Mouse (Mus musculus) embryonic fibroblast, embryonic 13.5 days (primary cell): ENCODE measurements around the gene Fermt3. TPM values are rescaled to one million over a fixed set of nuclear protein-coding genes. Genes with fewer than 3 reads are reported as not detected.
"Not testable (repeated sequence)": the region's sequence is repeated elsewhere in the genome, so short reads cannot be mapped to it uniquely, and the experiment has no call there.

Source experiments
- H3K27ac ChIP-seq: 2 replicates; pipeline ENCODE4 v1.5.1; 2012; ENCODE audit warnings: low read length, control low read depth, inconsistent platforms; ENCODE audit not compliant: insufficient read depth
- H3K4me1 ChIP-seq: 2 replicates; pipeline ENCODE4 v1.6.1; 2011; ENCODE audit warnings: low read length; ENCODE audit not compliant: control insufficient read depth, insufficient read depth
- H3K4me3 ChIP-seq: 2 replicates; pipeline ENCODE4 v1.5.1; 2011; ENCODE audit warnings: mild to moderate bottlenecking, control low read depth, low read length; ENCODE audit not compliant: insufficient read depth
- CTCF ChIP-seq: IDR thresholded peaks from 2 replicates; pipeline ENCODE4 v1.5.1; 2011; ENCODE audit warnings: mild to moderate bottlenecking, control low read depth, low read length, moderate library complexity, borderline replicate concordance; ENCODE audit not compliant: insufficient read depth
- POLR2A ChIP-seq: IDR thresholded peaks from 2 replicates; pipeline ENCODE4 v1.6.1; 2011; ENCODE audit warnings: low read depth, mild to moderate bottlenecking, control low read depth, low read length, moderate library complexity
- polyA plus RNA-seq: library from polyadenylated mRNA; stranded (reverse); fragments of >200 nt; gene quantifications from 2 replicates; pipeline ENCODE4 v1.2.4, GENCODE M21; 2011; ENCODE audit warnings: low read depth; ENCODE audit not compliant: missing spikeins, insufficient read length

Gene Fermt3
- polyA plus RNA-seq, 1 experiment = 1.3 TPM

GRCm38 (mm10) chr19:7057126-7057721, 38.0 kb upstream of the Fermt3 start:
- TF ChIP-seq POLR2A (no peak), CTCF (no peak)
- Histone ChIP-seq H3K27ac (no peak overlapping the region), H3K4me1 (peaks cover 9% of the 10 kb centered on the region), H3K4me3 (peak overlapping the region; percentile 34)

GRCm38 (mm10) chr19:7056248-7057087, 37.2 kb upstream of the Fermt3 start, which contains the start of gene Macrod1:
TSS of gene Macrod1 (plus strand) at chr19:7056810.
- peak within 1 kb of the TSS; percentile 98; the same call in 1 of the 2 replicates for H3K27ac ChIP-seq
- peak within 1 kb of the TSS; percentile 34 for H3K4me3 ChIP-seq
- H3K4me1 ChIP-seq = peaks cover 9% of the 10 kb centered on the region
- no peak for TF ChIP-seq CTCF
- peak; percentile 47 for TF ChIP-seq POLR2A

GRCm38 (mm10) chr19:7055173-7055572, 35.9 kb upstream of the Fermt3 start:
- no peak for TF ChIP-seq CTCF
- TF ChIP-seq POLR2A = no peak
- H3K4me1 ChIP-seq = peaks cover 9% of the 10 kb centered on the region
- H3K4me3 ChIP-seq = no peak overlapping the region
- H3K27ac ChIP-seq = peak overlapping the region; percentile 98

GRCm38 (mm10) chr19:7054772-7055171, 35.5 kb upstream of the Fermt3 start:
- H3K4me3 ChIP-seq = no peak overlapping the region
- peak overlapping the region; percentile 98 for H3K27ac ChIP-seq
- TF ChIP-seq POLR2A = no peak
- TF ChIP-seq CTCF = no peak
- peaks cover 9% of the 10 kb centered on the region for H3K4me1 ChIP-seq

GRCm38 (mm10) chr19:7053382-7053781, 34.1 kb upstream of the Fermt3 start:
- H3K27ac ChIP-seq, H3K4me3 ChIP-seq, H3K4me1 ChIP-seq: not testable (repeated sequence)

GRCm38 (mm10) chr19:7044706-7045105, 25.4 kb upstream of the Fermt3 start:
- peaks cover 15% of the 10 kb centered on the region for H3K4me1 ChIP-seq
- no peak overlapping the region for H3K4me3 ChIP-seq
- TF ChIP-seq CTCF (no peak), POLR2A (no peak)
- peak overlapping the region; percentile 50 for H3K27ac ChIP-seq

GRCm38 (mm10) chr19:7044279-7044678, 25.0 kb upstream of the Fermt3 start:
- Histone ChIP-seq H3K4me3 (no peak overlapping the region), H3K4me1 (peaks cover 15% of the 10 kb centered on the region), H3K27ac (peak overlapping the region; percentile 50)
- TF ChIP-seq CTCF (no peak), POLR2A (no peak)

GRCm38 (mm10) chr19:7041171-7041570, 21.9 kb upstream of the Fermt3 start:
- H3K27ac ChIP-seq = peak overlapping the region; percentile 88; the same call in 1 of the 2 replicates
- no peak overlapping the region for H3K4me3 ChIP-seq
- H3K4me1 ChIP-seq = peaks cover 20% of the 10 kb centered on the region
- no peak for TF ChIP-seq POLR2A

GRCm38 (mm10) chr19:7040637-7041130, 21.4 kb upstream of the Fermt3 start:
- Histone ChIP-seq H3K4me1 (peaks cover 20% of the 10 kb centered on the region), H3K27ac (peak overlapping the region; percentile 88), H3K4me3 (peak overlapping the region; percentile 34)
- TF ChIP-seq POLR2A (no peak; the same call in none of the 2 replicates), CTCF (no peak)

GRCm38 (mm10) chr19:7039841-7040636, 20.8 kb upstream of the Fermt3 start, which contains the start of gene Stip1:
TSS of gene Stip1 (minus strand) at chr19:7039967.
- Histone ChIP-seq H3K4me3 (peak within 1 kb of the TSS; percentile 97), H3K4me1 (peaks cover 20% of the 10 kb centered on the region), H3K27ac (peak within 1 kb of the TSS; percentile 88)
- TF ChIP-seq CTCF (no peak), POLR2A (peak; percentile 95)
